Mouse (Mus musculus): ENCODE measurements around the gene Pdcd6. TPM values are rescaled to one million over a fixed set of nuclear protein-coding genes. Genes with fewer than 3 reads are reported as not detected.

Pdcd6 gene
- polyA plus RNA-seq, 1 experiment from 2014 or later: 90.0 TPM

DNA sequence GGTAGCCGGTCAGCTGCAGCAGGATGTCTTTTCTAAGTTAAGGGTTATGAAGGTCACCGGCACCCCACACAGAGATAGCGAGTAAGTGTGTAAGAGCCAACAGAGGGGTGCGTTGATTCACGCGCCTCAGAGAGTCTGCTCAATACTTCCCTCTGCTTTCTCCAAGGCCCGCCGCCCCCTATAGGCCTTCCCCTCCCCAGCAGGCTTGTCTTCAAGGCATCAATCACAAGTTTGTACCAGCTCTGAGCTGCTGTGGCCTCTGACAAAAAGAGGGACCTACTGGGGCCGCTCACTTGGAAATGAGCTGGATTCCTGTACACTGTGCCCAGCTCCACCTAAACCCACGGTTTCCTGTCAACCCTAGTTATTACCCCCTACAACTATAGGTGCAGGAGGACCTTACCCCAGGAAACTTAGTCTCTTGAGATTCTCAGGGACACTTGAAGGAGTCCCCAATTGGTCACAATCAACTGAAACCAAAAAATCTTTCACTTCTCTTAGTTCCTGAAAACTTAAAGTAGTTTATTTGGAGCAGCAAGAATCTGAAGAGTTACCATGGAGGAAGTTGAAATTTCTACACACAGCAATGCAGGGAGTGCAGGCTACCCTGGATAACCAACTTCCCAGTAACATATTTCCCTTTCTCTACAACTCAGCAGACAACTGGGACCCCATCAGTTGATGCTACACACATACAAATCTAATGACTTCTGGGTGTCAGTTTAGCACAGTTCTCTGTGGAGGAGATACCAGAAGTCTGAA, 57.0 kb downstream of the Pdcd6 start:
- Histone ChIP-seq H3K27ac (no peak overlapping the region), H3K36me3 (no peaks in the 10 kb centered on the region), H3K4me1 (peaks cover 6% of the 10 kb centered on the region), H3K9ac (peak overlapping the region; percentile 33; the same call in 1 of the 2 replicates), H3K27me3 (replicated peaks) (peaks cover 45% of the 10 kb centered on the region), H3K9me3 (replicated peaks) (no peaks in the 10 kb centered on the region), H3K4me2 (peak overlapping the region; percentile 78), H3K4me3 (peak overlapping the region; percentile 51)
- WGBS (ENCODE audit: insufficient replicate concordance): 7% methylated on average over 10 of the region's 10 CpGs
- ATAC-seq: peak; percentile 55

DNA sequence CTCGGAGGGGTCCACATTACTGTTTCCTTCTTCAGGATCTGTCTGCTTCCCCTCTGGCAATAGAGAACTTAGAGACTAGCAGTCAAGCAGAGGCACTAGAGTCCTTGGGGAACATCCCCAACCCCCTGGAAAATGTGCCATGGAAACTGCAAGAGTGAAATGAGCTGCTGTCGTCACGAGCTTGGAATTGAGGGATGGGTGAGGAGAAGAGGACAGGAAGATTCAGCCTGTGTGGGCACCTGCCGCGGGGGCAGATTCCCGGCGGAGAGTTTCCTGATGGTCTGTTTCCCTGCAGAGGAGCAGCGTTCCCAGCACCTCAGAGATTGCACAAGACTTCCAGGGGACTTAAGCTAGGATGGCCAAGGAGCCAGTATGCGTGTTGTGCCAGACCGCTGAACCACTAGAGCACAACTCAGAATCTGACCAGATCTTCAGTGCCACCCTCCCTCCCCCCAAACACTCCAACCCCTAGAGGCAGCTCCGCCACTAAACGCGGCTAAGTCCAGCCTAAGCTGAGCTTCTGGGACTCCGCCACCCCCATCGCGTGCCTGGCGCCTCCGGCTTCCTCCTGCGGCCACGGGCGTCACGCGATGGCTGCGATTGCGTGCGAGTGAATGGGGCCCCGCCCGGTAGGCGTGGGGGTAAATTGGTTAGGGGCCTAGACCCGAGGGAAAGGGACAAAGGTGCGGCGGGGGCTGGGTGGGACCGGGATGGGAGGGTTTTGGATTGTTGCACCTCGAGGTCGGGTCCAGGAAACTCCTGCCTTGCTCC, 57.7 kb downstream of the Pdcd6 start:
- peak overlapping the region; percentile 51 for H3K4me3 ChIP-seq
- H3K9ac ChIP-seq: peak overlapping the region; percentile 33; the same call in 1 of the 2 replicates
- peaks cover 45% of the 10 kb centered on the region for H3K27me3 ChIP-seq (replicated peaks)
- peak; percentile 58; the same call in 1 of the 2 replicates for ATAC-seq
- H3K9me3 ChIP-seq (replicated peaks): no peaks in the 10 kb centered on the region
- H3K4me1 ChIP-seq: peaks cover 6% of the 10 kb centered on the region
- peak overlapping the region; percentile 78 for H3K4me2 ChIP-seq
- no peaks in the 10 kb centered on the region for H3K36me3 ChIP-seq
- no peak overlapping the region for H3K27ac ChIP-seq
- 3% methylated on average over 35 of the region's 35 CpGs for WGBS (ENCODE audit: insufficient replicate concordance)

Other genes with a start within 250 kb of the Pdcd6 start
- not detected in 2 replicates for gene Slc9a3, start 196.1 kb downstream of the Pdcd6 start, polyA plus RNA-seq (2016; fragmentation: Nextera tagmentation; extraction: Ambion mirVana)
- gene Exoc3, start 108.8 kb downstream of the Pdcd6 start, polyA plus RNA-seq (2016; fragmentation: Nextera tagmentation; extraction: Ambion mirVana): 32.9 and 36.4 TPM in 2 replicates
- 0.12 and 0.48 TPM in 2 replicates for gene Ahrr, start 25.2 kb downstream of the Pdcd6 start, polyA plus RNA-seq (2016; fragmentation: Nextera tagmentation; extraction: Ambion mirVana)
- gene Sdha, start 32.7 kb upstream of the Pdcd6 start, polyA plus RNA-seq (2016; fragmentation: Nextera tagmentation; extraction: Ambion mirVana): 192 and 194 TPM in 2 replicates
- gene Ccdc127, start 32.7 kb upstream of the Pdcd6 start, polyA plus RNA-seq (2016; fragmentation: Nextera tagmentation; extraction: Ambion mirVana): 31.4 and 33.8 TPM in 2 replicates
- not detected in 2 replicates for gene Lrrc14b, start 46.4 kb upstream of the Pdcd6 start, polyA plus RNA-seq (2016; fragmentation: Nextera tagmentation; extraction: Ambion mirVana)
- 0.81 and 1.3 TPM in 2 replicates for gene Zfp72, start 73.3 kb upstream of the Pdcd6 start, polyA plus RNA-seq (2016; fragmentation: Nextera tagmentation; extraction: Ambion mirVana)
- 114 and 117 TPM in 2 replicates for gene Ftl1-ps1, start 82.1 kb upstream of the Pdcd6 start, polyA plus RNA-seq (2016; fragmentation: Nextera tagmentation; extraction: Ambion mirVana)
- 10.9 TPM in 2 replicates for gene Zfp825, start 176.4 kb upstream of the Pdcd6 start, polyA plus RNA-seq (2016; fragmentation: Nextera tagmentation; extraction: Ambion mirVana)